Mouse (Mus musculus) splenic B cell, adult 2 months (primary cell): ENCODE data around the gene Gm49776.

Source experiments
- DNase-seq: peaks from one replicate; pipeline ENCODE4 v3.0.0-alpha.2; 2011; ENCODE audit warnings: low read depth, low spot score
- H3K27me3 ChIP-seq: 2 replicates; pipeline ENCODE4 v1.6.1; 2012; ENCODE audit warnings: mild to moderate bottlenecking, low read length, moderate library complexity, mixed read lengths; ENCODE audit not compliant: control insufficient read depth, poor library complexity, insufficient read depth, severe bottlenecking
- H3K36me3 ChIP-seq: 2 replicates; pipeline ENCODE4 v1.6.1; 2012; ENCODE audit warnings: mild to moderate bottlenecking, low read length, moderate library complexity, mixed read lengths; ENCODE audit not compliant: control insufficient read depth, poor library complexity, insufficient read depth, severe bottlenecking

The Gm49776 gene

GRCm38 (mm10) chr16:18247521-18248399 lies 10.4 kb downstream of the Gm49776 start:
- no peak for DNase-seq
- Histone ChIP-seq H3K36me3 (peaks cover 8% of the 10 kb centered on the region), H3K27me3 (no peaks in the 10 kb centered on the region)

- DNase-seq, result no peak
- Histone ChIP-seq H3K27me3 (no peaks in the 10 kb centered on the region), H3K36me3 (peaks cover 23% of the 10 kb centered on the region)
These were observed 16.5 kb downstream of the Gm49776 start for GRCm38 (mm10) chr16:18241581-18241980.

GRCm38 (mm10) chr16:18236676-18237501 lies 21.2 kb downstream of the Gm49776 start:
- Histone ChIP-seq H3K27me3 (no peaks in the 10 kb centered on the region), H3K36me3 (peaks cover 13% of the 10 kb centered on the region)
- no peak for DNase-seq

- peak; percentile 34 for DNase-seq
- Histone ChIP-seq H3K27me3 (no peaks in the 10 kb centered on the region), H3K36me3 (peaks cover 4% of the 10 kb centered on the region; the same call in 1 of the 2 replicates)
These were observed 22.6 kb downstream of the Gm49776 start for GRCm38 (mm10) chr16:18235389-18236065.

DNA sequence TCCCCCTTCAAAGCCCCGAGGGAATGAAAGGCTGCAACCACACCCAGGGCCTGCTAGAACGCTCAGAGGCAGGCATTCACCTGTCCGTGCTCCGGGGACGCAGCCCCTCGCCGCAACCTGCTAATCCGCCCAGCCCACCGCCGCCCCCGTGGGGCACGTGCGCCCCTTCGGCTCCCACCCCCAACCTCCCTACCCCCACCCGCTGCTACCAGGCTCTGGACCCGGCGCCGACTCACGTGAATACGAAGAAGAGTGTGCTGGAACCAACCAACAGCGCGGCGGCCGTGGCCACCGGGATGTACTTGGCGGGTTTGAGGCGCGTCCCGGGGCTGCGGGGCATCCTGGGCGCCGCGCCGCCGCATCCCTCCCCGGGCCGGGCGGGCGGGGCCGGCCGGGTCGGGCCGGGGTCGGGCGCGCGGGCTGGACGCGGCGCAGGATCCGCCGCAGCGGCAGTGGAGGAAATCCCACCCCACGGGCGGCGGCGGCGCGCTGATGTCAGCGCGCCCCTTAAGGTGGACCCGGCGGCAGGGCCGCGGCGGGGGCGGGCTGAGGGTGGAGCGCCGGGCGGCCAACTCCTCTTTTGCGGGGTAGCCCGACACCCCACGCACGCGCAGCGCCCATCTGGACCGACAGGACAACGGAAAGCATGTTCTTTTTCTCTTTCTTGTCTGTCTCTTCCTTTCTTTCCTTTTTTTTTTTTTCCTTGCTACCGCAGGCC lies 23.3 kb downstream of the Gm49776 start, which contains the start of gene Zdhhc8:
Gene Zdhhc8, minus strand, starts transcription at position 466 of the 718 bp plus-strand sequence.
- Histone ChIP-seq H3K27me3 (no peaks in the 10 kb centered on the region), H3K36me3 (0 out of 2 replicates have a peak, but pooled peaks cover 2% of the 10 kb centered on the region)
- DNase-seq, result peak; percentile 62

GRCm38 (mm10) chr16:18233919-18234670 lies 24.0 kb downstream of the Gm49776 start:
- H3K27me3 ChIP-seq, result no peaks in the 10 kb centered on the region
- DNase-seq, result peak; percentile 33
- H3K36me3 ChIP-seq, result 0 out of 2 replicates have a peak, but pooled peaks cover 2% of the 10 kb centered on the region

GRCm38 (mm10) chr16:18233451-18233850 lies 24.7 kb downstream of the Gm49776 start:
- DNase-seq, result no peak
- no peaks in the 10 kb centered on the region for H3K36me3 ChIP-seq
- H3K27me3 ChIP-seq, result no peaks in the 10 kb centered on the region

DNA sequence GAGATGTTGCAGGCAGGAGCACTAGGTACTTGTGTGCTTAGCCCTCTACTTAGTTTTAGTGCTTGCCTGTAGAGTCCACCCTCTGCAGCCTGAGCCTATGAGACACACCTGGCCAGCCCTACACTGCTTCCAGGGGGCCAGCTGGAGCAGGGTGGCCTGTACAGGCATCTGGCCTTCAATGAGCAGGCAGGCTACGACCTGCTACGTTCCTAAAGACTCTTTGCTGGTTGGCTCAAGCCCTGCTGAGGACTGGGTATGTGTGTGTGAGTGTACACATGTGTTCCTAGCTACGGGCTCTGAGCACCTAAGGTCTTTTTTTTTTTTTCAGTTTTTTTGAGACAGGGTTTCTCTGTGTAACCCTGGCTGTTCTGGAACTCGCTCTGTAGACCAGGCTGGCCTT lies 26.7 kb downstream of the Gm49776 start:
- Histone ChIP-seq H3K27me3 (no peaks in the 10 kb centered on the region), H3K36me3 (no peaks in the 10 kb centered on the region)
- DNase-seq, result no peak

GRCm38 (mm10) chr16:18231047-18231446 lies 27.1 kb downstream of the Gm49776 start:
- H3K36me3 ChIP-seq, result no peaks in the 10 kb centered on the region
- DNase-seq, result no peak
- H3K27me3 ChIP-seq, result no peaks in the 10 kb centered on the region

- DNase-seq, result no peak
- no peaks in the 10 kb centered on the region for H3K27me3 ChIP-seq
- no peaks in the 10 kb centered on the region for H3K36me3 ChIP-seq
These were observed 27.5 kb downstream of the Gm49776 start for GRCm38 (mm10) chr16:18230617-18231016.

DNA sequence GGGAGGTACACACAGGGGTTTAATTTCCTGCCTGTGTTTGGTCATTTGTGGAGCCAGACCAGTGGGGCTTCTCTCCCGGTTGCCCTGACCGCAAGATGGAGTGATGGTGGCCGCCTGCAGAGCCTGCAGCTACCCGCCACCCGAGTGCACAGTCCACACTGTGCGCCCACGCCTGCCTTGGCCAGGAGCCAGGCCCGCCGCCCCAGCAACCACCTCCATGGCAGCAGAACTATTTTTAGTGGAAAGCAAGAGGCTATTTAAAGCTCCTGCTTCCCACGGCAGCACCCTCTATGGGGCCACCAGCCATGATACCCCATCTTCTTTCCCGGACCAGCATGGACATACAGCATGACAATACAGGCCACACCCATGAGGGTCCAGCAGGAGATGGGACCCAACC lies 28.5 kb downstream of the Gm49776 start:
- DNase-seq, result no peak
- Histone ChIP-seq H3K27me3 (no peaks in the 10 kb centered on the region), H3K36me3 (peaks cover 3% of the 10 kb centered on the region)

DNA sequence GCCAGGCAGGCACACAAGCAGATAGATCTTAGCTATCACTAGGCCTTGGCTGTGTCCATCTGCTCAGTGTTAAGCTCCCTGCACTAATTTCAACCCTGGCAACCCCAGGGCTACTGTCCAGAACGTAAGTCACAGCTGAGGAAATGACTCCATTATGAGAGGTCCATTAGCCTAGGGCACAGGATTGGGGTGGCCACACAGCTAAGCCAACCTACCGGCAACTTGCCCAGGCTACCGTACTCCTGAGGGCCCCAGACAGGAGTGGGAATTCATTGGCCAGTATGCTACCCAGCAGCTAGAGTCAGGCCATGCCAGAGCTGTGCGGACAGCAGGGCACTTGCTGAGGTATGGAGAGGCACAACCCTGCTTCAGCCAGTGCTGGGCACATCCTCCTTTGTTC lies 29.3 kb downstream of the Gm49776 start:
- Histone ChIP-seq H3K27me3 (no peaks in the 10 kb centered on the region), H3K36me3 (peaks cover 3% of the 10 kb centered on the region)
- no peak for DNase-seq

GRCm38 (mm10) chr16:18227897-18228422 lies 30.2 kb downstream of the Gm49776 start:
- no peak for DNase-seq
- H3K36me3 ChIP-seq, result peaks cover 3% of the 10 kb centered on the region
- H3K27me3 ChIP-seq, result no peaks in the 10 kb centered on the region
